Mouse (Mus musculus): ENCODE measurements around the gene Pfkfb3. TPM values are rescaled to one million over a fixed set of nuclear protein-coding genes. Genes with fewer than 3 reads are reported as not detected.

Gene Pfkfb3
- polyA plus RNA-seq, 1 experiment: 14.8 TPM

- no peak overlapping the region for H3K4me3 ChIP-seq (ENCODE audit: insufficient read depth, low read length)
- no peaks in the 10 kb centered on the region for H3K4me1 ChIP-seq (ENCODE audit: control insufficient read depth, insufficient read depth, low read length)
- no peak for TF ChIP-seq CTCF (IDR thresholded peaks at IDR 0.05; ENCODE audit: borderline replicate concordance, insufficient read depth, low read length)
- no peak for TF ChIP-seq POLR2A (IDR thresholded peaks at IDR 0.05; ENCODE audit: low read depth, low read length)
- H3K27ac ChIP-seq (ENCODE audit: insufficient read depth, low read length): no peak overlapping the region
These were observed 17.2 kb upstream of the Pfkfb3 start for GRCm38 (mm10) chr2:11571004-11571535.

- H3K27ac ChIP-seq (ENCODE audit: insufficient read depth, low read length): no peak overlapping the region
- H3K4me3 ChIP-seq (ENCODE audit: insufficient read depth, low read length): no peak overlapping the region
- H3K4me1 ChIP-seq (ENCODE audit: control insufficient read depth, insufficient read depth, low read length): no peaks in the 10 kb centered on the region
- TF ChIP-seq CTCF (IDR thresholded peaks at IDR 0.05; ENCODE audit: borderline replicate concordance, insufficient read depth, low read length) (no peak), POLR2A (IDR thresholded peaks at IDR 0.05; ENCODE audit: low read depth, low read length) (no peak)
These were observed 14.6 kb upstream of the Pfkfb3 start for GRCm38 (mm10) chr2:11568471-11568870.

GRCm38 (mm10) chr2:11567781-11568362 is 14.0 kb upstream of the Pfkfb3 start:
- Histone ChIP-seq H3K4me1 (ENCODE audit: control insufficient read depth, insufficient read depth, low read length) (no peaks in the 10 kb centered on the region), H3K4me3 (ENCODE audit: insufficient read depth, low read length) (no peak overlapping the region), H3K27ac (ENCODE audit: insufficient read depth, low read length) (no peak overlapping the region)
- no peak for TF ChIP-seq POLR2A (IDR thresholded peaks at IDR 0.05; ENCODE audit: low read depth, low read length)
- no peak for TF ChIP-seq CTCF (IDR thresholded peaks at IDR 0.05; ENCODE audit: borderline replicate concordance, insufficient read depth, low read length)

GRCm38 (mm10) chr2:11566898-11567297 is 13.0 kb upstream of the Pfkfb3 start:
- Histone ChIP-seq H3K27ac (ENCODE audit: insufficient read depth, low read length) (no peak overlapping the region), H3K4me1 (ENCODE audit: control insufficient read depth, insufficient read depth, low read length) (no peaks in the 10 kb centered on the region), H3K4me3 (ENCODE audit: insufficient read depth, low read length) (no peak overlapping the region)
- no peak for TF ChIP-seq CTCF (IDR thresholded peaks at IDR 0.05; ENCODE audit: borderline replicate concordance, insufficient read depth, low read length)
- TF ChIP-seq POLR2A (IDR thresholded peaks at IDR 0.05; ENCODE audit: low read depth, low read length): no peak

- Histone ChIP-seq H3K4me3 (ENCODE audit: insufficient read depth, low read length) (no peak overlapping the region), H3K27ac (ENCODE audit: insufficient read depth, low read length) (no peak overlapping the region), H3K4me1 (ENCODE audit: control insufficient read depth, insufficient read depth, low read length) (no peaks in the 10 kb centered on the region)
- TF ChIP-seq CTCF (IDR thresholded peaks at IDR 0.05; ENCODE audit: borderline replicate concordance, insufficient read depth, low read length): no peak
- TF ChIP-seq POLR2A (IDR thresholded peaks at IDR 0.05; ENCODE audit: low read depth, low read length): no peak
These were observed 12.4 kb upstream of the Pfkfb3 start for GRCm38 (mm10) chr2:11566241-11566640.

GRCm38 (mm10) chr2:11564768-11565167 is 10.9 kb upstream of the Pfkfb3 start:
- no peak overlapping the region for H3K4me3 ChIP-seq (ENCODE audit: insufficient read depth, low read length)
- H3K4me1 ChIP-seq (ENCODE audit: control insufficient read depth, insufficient read depth, low read length): no peaks in the 10 kb centered on the region
- no peak overlapping the region for H3K27ac ChIP-seq (ENCODE audit: insufficient read depth, low read length)
- TF ChIP-seq CTCF (IDR thresholded peaks at IDR 0.05; ENCODE audit: borderline replicate concordance, insufficient read depth, low read length): no peak
- TF ChIP-seq POLR2A (IDR thresholded peaks at IDR 0.05; ENCODE audit: low read depth, low read length): no peak

- TF ChIP-seq CTCF (IDR thresholded peaks at IDR 0.05; ENCODE audit: borderline replicate concordance, insufficient read depth, low read length) (no peak), POLR2A (IDR thresholded peaks at IDR 0.05; ENCODE audit: low read depth, low read length) (no peak)
- H3K4me1 ChIP-seq (ENCODE audit: control insufficient read depth, insufficient read depth, low read length): no peaks in the 10 kb centered on the region
- no peak overlapping the region for H3K27ac ChIP-seq (ENCODE audit: insufficient read depth, low read length)
- H3K4me3 ChIP-seq (ENCODE audit: insufficient read depth, low read length): no peak overlapping the region
These were observed 9.4 kb upstream of the Pfkfb3 start for GRCm38 (mm10) chr2:11563256-11563655.

- Histone ChIP-seq H3K27ac (ENCODE audit: insufficient read depth, low read length) (no peak overlapping the region), H3K4me3 (ENCODE audit: insufficient read depth, low read length) (no peak overlapping the region), H3K4me1 (ENCODE audit: control insufficient read depth, insufficient read depth, low read length) (no peaks in the 10 kb centered on the region)
- no peak for TF ChIP-seq POLR2A (IDR thresholded peaks at IDR 0.05; ENCODE audit: low read depth, low read length)
- no peak for TF ChIP-seq CTCF (IDR thresholded peaks at IDR 0.05; ENCODE audit: borderline replicate concordance, insufficient read depth, low read length)
These were observed 4.8 kb upstream of the Pfkfb3 start for GRCm38 (mm10) chr2:11558654-11559053.

- Histone ChIP-seq H3K4me3 (ENCODE audit: insufficient read depth, low read length) (no peak overlapping the region), H3K4me1 (ENCODE audit: control insufficient read depth, insufficient read depth, low read length) (no peaks in the 10 kb centered on the region), H3K27ac (ENCODE audit: insufficient read depth, low read length) (no peak overlapping the region)
- no peak for TF ChIP-seq CTCF (IDR thresholded peaks at IDR 0.05; ENCODE audit: borderline replicate concordance, insufficient read depth, low read length)
- TF ChIP-seq POLR2A (IDR thresholded peaks at IDR 0.05; ENCODE audit: low read depth, low read length): no peak
These were observed 3.4 kb upstream of the Pfkfb3 start for GRCm38 (mm10) chr2:11557244-11557643.

GRCm38 (mm10) chr2:11555316-11555715 is 1.4 kb upstream of the Pfkfb3 start:
- Histone ChIP-seq H3K4me3 (ENCODE audit: insufficient read depth, low read length) (no peak overlapping the region), H3K27ac (ENCODE audit: insufficient read depth, low read length) (no peak overlapping the region), H3K4me1 (ENCODE audit: control insufficient read depth, insufficient read depth, low read length) (no peaks in the 10 kb centered on the region)
- TF ChIP-seq POLR2A (IDR thresholded peaks at IDR 0.05; ENCODE audit: low read depth, low read length) (no peak), CTCF (IDR thresholded peaks at IDR 0.05; ENCODE audit: borderline replicate concordance, insufficient read depth, low read length) (no peak)

Measured in embryonic fibroblast, embryonic 13.5 days (primary cell).